Mouse (Mus musculus) C2C12 (cell line): ENCODE data around the gene Tarbp1. TPM values are rescaled to one million over a fixed set of nuclear protein-coding genes. Genes with fewer than 3 reads are reported as not detected.
A peak's percentile ranks its signal among the peaks of the same experiment; 100 is the strongest.

Experiments used
- H3K27me3 ChIP-seq: one replicate; pipeline ENCODE4 v1.6.1; 2011; ENCODE audit not compliant: control insufficient read depth, insufficient read depth, insufficient read length
- H3K36me3 ChIP-seq: one replicate; pipeline ENCODE4 v1.6.1; 2011; ENCODE audit not compliant: control insufficient read depth, insufficient read depth
- H3K4me3 ChIP-seq: one replicate; pipeline ENCODE4 v1.5.1; 2011; ENCODE audit warnings: mild to moderate bottlenecking, control low read depth; ENCODE audit not compliant: poor library complexity, insufficient read depth, severe bottlenecking
- H3K79me2 ChIP-seq: one replicate; pipeline ENCODE4 v1.6.1; 2011; ENCODE audit not compliant: control insufficient read depth, insufficient read depth
- H3K79me3 ChIP-seq: one replicate; pipeline ENCODE4 v1.6.1; 2011; ENCODE audit warnings: low read depth, control low read depth
- H3ac ChIP-seq: one replicate; pipeline ENCODE3; 2011; ENCODE audit warnings: low read depth; ENCODE audit not compliant: control insufficient read depth, insufficient read length
- CEBPB ChIP-seq: IDR thresholded peaks from one replicate; pipeline ENCODE4 v1.6.1; 2011; ENCODE audit warnings: low read depth, mild to moderate bottlenecking, control low read depth, moderate library complexity
- CTCF ChIP-seq: IDR thresholded peaks from one replicate; pipeline ENCODE4 v1.5.1; 2011; ENCODE audit not compliant: control insufficient read depth, insufficient read depth, insufficient read length
- FOSL1 ChIP-seq: IDR thresholded peaks from one replicate; pipeline ENCODE4 v1.8.0; 2011; ENCODE audit warnings: mild to moderate bottlenecking, low read length; ENCODE audit not compliant: poor library complexity, insufficient read depth, severe bottlenecking
- MAX ChIP-seq: IDR thresholded peaks from one replicate; pipeline ENCODE4 v1.6.1; 2011; ENCODE audit warnings: mild to moderate bottlenecking, control low read depth
- MYOD1 ChIP-seq: IDR thresholded peaks from one replicate; pipeline ENCODE4 v1.6.1; 2011; ENCODE audit warnings: low read depth; ENCODE audit not compliant: control insufficient read depth, insufficient read length
- MYOG ChIP-seq: IDR thresholded peaks from one replicate; pipeline ENCODE4 v1.6.1; 2011; ENCODE audit not compliant: control insufficient read depth, insufficient read length; ENCODE audit errors: extremely low read depth
- USF1 ChIP-seq: IDR thresholded peaks from one replicate; pipeline ENCODE4 v1.6.1; 2011; ENCODE audit warnings: low read depth, mild to moderate bottlenecking, control low read depth, moderate library complexity
- polyA plus RNA-seq: library from polyadenylated mRNA; unstranded; fragments of >200 nt; fragmentation: generic; extraction: Trizol; gene quantifications from one replicate; pipeline ENCODE4 v1.2.1, GENCODE M21; 2012; ENCODE audit warnings: missing spikeins

Tarbp1 gene
- polyA plus RNA-seq, 1 experiment: 3.9 TPM

- TF ChIP-seq CTCF (no peak), USF1 (no peak), CEBPB (no peak), FOSL1 (no peak), MYOD1 (no peak)
- no peaks in the 10 kb centered on the region for H3K27me3 ChIP-seq
- H3K4me3 ChIP-seq: no peak overlapping the region
- no peaks in the 10 kb centered on the region for H3K36me3 ChIP-seq
- H3ac ChIP-seq: no peak overlapping the region
- H3K79me2 ChIP-seq: no peaks in the 10 kb centered on the region
- no peaks in the 10 kb centered on the region for H3K79me3 ChIP-seq
These were observed 39.4 kb upstream of the Tarbp1 start for GRCm38 (mm10) chr8:126514011-126514964.

GRCm38 (mm10) chr8:126510866-126511265 is 36.0 kb upstream of the Tarbp1 start:
- Histone ChIP-seq H3ac (no peak overlapping the region), H3K4me3 (no peak overlapping the region)

DNA sequence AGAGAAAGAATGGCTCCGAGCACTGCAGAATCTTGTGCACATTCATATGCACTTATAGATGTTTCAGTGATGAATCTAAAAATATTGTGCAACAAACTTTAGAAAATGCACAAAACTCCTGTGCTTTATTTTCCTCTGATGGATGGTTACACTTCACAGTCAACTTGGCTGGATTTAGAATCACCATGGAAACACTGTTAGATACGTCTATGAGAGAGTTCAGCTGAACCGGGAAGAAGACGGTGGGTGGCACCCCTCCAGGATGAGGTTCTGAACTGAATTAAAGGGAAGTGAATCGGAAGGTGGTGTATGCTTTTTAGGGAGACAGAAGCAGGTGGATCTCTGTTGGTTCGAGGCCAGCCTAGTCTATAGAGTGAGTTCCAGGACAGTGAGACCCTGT is 34.8 kb upstream of the Tarbp1 start:
- no peak for TF ChIP-seq CTCF
- TF ChIP-seq MYOD1: no peak
- no peak for TF ChIP-seq MAX
- TF ChIP-seq CEBPB: no peak
- no peak for TF ChIP-seq USF1
- no peak for TF ChIP-seq FOSL1
- TF ChIP-seq MYOG: no peak
- Histone ChIP-seq H3ac (no peak overlapping the region), H3K79me3 (no peaks in the 10 kb centered on the region)

More at GRCm38 (mm10) chr8:126510866-126511265, 36.0 kb upstream of the Tarbp1 start:
- Histone ChIP-seq H3K79me2 (no peaks in the 10 kb centered on the region), H3K79me3 (no peaks in the 10 kb centered on the region), H3K27me3 (no peaks in the 10 kb centered on the region), H3K36me3 (no peaks in the 10 kb centered on the region)
- TF ChIP-seq MYOD1: no peak
- no peak for TF ChIP-seq CEBPB
- no peak for TF ChIP-seq MYOG
- TF ChIP-seq USF1: no peak
- no peak for TF ChIP-seq FOSL1
- no peak for TF ChIP-seq CTCF
- TF ChIP-seq MAX: no peak

GRCm38 (mm10) chr8:126508871-126509586 is 34.2 kb upstream of the Tarbp1 start:
- Histone ChIP-seq H3K79me2 (no peaks in the 10 kb centered on the region), H3K4me3 (no peak overlapping the region), H3K27me3 (no peaks in the 10 kb centered on the region), H3ac (no peak overlapping the region), H3K36me3 (no peaks in the 10 kb centered on the region), H3K79me3 (no peaks in the 10 kb centered on the region)
- TF ChIP-seq CTCF (no peak), MAX (no peak), CEBPB (peak; percentile 15)

More for the DNA sequence above, 34.8 kb upstream of the Tarbp1 start:
- Histone ChIP-seq H3K36me3 (no peaks in the 10 kb centered on the region), H3K79me2 (no peaks in the 10 kb centered on the region), H3K4me3 (no peak overlapping the region), H3K27me3 (no peaks in the 10 kb centered on the region)

- no peak overlapping the region for H3ac ChIP-seq
- no peaks in the 10 kb centered on the region for H3K79me3 ChIP-seq
- no peaks in the 10 kb centered on the region for H3K79me2 ChIP-seq
- no peaks in the 10 kb centered on the region for H3K27me3 ChIP-seq
- no peak overlapping the region for H3K4me3 ChIP-seq
- no peaks in the 10 kb centered on the region for H3K36me3 ChIP-seq
- TF ChIP-seq CTCF: no peak
- no peak for TF ChIP-seq MAX
- no peak for TF ChIP-seq CEBPB
- TF ChIP-seq MYOG: no peak
- no peak for TF ChIP-seq USF1
- TF ChIP-seq MYOD1: no peak
These were observed 33.4 kb upstream of the Tarbp1 start for GRCm38 (mm10) chr8:126508221-126508620.
